Mouse (Mus musculus): ENCODE data around the gene Syndig1. TPM values are rescaled to one million over a fixed set of nuclear protein-coding genes. Genes with fewer than 3 reads are reported as not detected.

Gene Syndig1
- polyA plus RNA-seq, 1 experiment from 2014 or later, result 9.0 TPM

DNA sequence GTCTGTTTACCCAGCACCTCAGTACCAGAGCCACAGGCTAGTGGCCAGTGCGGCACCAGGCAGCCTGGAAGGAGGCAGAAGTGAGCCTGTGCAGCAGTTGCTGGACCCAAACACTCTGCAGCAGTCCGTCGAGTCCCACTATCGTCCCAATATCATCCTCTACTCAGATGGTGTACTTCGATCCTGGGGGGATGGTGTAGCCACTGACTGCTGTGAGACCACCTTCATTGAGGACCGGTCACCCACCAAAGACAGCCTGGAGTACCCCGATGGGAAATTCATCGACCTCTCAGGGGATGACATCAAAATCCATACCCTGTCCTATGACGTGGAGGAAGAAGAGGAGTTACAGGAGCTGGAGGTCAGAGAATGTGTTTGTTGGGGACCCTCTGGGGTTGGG lies 70.6 kb downstream of the Syndig1 start:
- Histone ChIP-seq H3K4me3 (ENCODE audit: low read depth, low read length) (no peak overlapping the region), H3K36me3 (ENCODE audit: control insufficient read depth, insufficient read depth, low read length) (no peaks in the 10 kb centered on the region), H3K9ac (ENCODE audit: low read length) (no peak overlapping the region), H3K4me1 (replicated peaks; ENCODE audit: control insufficient read depth, insufficient read depth, low read length) (no peaks in the 10 kb centered on the region), H3K4me2 (ENCODE audit: low read depth, low read length, severe bottlenecking) (no peak overlapping the region), H3K27me3 (ENCODE audit: control insufficient read depth, insufficient read depth, low read length) (no peaks in the 10 kb centered on the region), H3K9me3 (ENCODE audit: control insufficient read depth, low read length) (no peaks in the 10 kb centered on the region), H3K27ac (ENCODE audit: low read depth, low read length) (no peak overlapping the region)
- ATAC-seq (replicated peaks; ENCODE audit: low FRiP score) (no peak), DNase-seq (ENCODE audit: low spot score) (no peak)
- 91% methylated on average over 9 of the region's 9 CpGs for WGBS

DNA sequence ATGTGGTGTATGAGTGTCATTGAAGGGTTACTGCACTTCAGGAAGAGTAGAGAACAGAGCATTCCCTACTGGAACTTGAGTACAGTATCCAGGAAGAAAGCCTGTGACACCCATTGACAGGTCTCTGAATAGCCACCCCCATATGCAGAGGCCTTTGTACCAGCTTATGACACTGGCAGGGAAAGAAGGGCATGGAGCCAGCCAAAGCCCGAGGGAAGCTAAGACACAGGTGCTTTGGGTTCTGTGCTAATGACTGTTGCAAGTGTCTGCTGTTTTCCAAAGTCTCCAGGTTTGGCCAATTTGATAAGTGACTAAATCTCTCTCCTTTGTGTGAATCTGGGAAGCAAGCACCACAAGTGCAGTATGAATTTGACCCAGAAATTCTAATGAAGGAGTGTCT lies 71.6 kb downstream of the Syndig1 start:
- H3K4me2 ChIP-seq (ENCODE audit: low read depth, low read length, severe bottlenecking), result no peak overlapping the region
- no peaks in the 10 kb centered on the region for H3K9me3 ChIP-seq (ENCODE audit: control insufficient read depth, low read length)
- no peak overlapping the region for H3K9ac ChIP-seq (ENCODE audit: low read length)
- H3K27ac ChIP-seq (ENCODE audit: low read depth, low read length), result no peak overlapping the region
- no peaks in the 10 kb centered on the region for H3K4me1 ChIP-seq (replicated peaks; ENCODE audit: control insufficient read depth, insufficient read depth, low read length)
- H3K4me3 ChIP-seq (ENCODE audit: low read depth, low read length), result no peak overlapping the region
- H3K27me3 ChIP-seq (ENCODE audit: control insufficient read depth, insufficient read depth, low read length), result no peaks in the 10 kb centered on the region
- DNase-seq (ENCODE audit: low spot score) (no peak), ATAC-seq (replicated peaks; ENCODE audit: low FRiP score) (no peak)
- 96% methylated on average over 1 of the region's 1 CpGs for WGBS
- H3K36me3 ChIP-seq (ENCODE audit: control insufficient read depth, insufficient read depth, low read length), result no peaks in the 10 kb centered on the region

DNA sequence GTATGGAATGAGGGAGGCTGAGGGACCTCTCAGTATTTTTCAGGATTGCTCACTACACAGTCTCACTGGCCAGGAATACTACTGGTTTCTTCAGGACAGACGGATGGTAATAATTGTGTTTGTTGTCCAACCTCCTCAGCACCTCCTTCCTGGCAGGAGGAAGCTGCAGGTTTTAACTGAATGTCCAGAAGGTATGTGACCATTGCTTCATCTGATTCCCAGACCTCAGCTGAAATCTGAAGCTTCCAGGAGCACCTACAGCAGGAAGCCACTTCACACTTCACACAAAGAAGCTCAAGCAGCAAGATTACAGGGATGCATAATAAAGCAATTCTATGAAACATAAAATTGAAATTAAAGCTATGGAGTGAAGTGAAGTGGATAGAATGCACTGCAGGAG lies 75.4 kb downstream of the Syndig1 start:
- Histone ChIP-seq H3K4me1 (replicated peaks; ENCODE audit: control insufficient read depth, insufficient read depth, low read length) (no peaks in the 10 kb centered on the region), H3K9ac (ENCODE audit: low read length) (no peak overlapping the region), H3K36me3 (ENCODE audit: control insufficient read depth, insufficient read depth, low read length) (no peaks in the 10 kb centered on the region), H3K27ac (ENCODE audit: low read depth, low read length) (no peak overlapping the region), H3K4me3 (ENCODE audit: low read depth, low read length) (no peak overlapping the region), H3K9me3 (ENCODE audit: control insufficient read depth, low read length) (no peaks in the 10 kb centered on the region), H3K27me3 (ENCODE audit: control insufficient read depth, insufficient read depth, low read length) (no peaks in the 10 kb centered on the region), H3K4me2 (ENCODE audit: low read depth, low read length, severe bottlenecking) (no peak overlapping the region)
- ATAC-seq (replicated peaks; ENCODE audit: low FRiP score) (no peak), DNase-seq (ENCODE audit: low spot score) (no peak)
- WGBS, result 83% methylated on average over 1 of the region's 1 CpGs

DNA sequence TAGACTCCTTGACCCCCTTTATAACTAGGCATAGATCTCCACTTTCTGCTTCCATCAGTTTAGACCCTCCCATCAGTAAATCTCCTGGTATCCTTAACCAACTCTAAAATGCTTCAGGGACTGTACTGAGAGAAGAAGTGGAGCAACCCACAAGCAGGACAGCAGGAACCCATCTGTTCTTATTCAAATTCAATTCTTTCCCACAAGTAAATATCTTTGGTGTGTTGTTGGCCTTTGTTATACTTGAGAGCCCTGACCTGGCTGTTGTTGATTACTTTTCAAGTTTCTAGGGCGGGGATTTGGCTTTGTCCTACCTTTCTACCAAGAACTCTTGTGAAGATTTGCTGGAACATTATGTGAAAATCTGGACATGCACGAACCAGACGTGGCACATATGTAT lies 77.7 kb downstream of the Syndig1 start:
- Histone ChIP-seq H3K27me3 (ENCODE audit: control insufficient read depth, insufficient read depth, low read length) (no peaks in the 10 kb centered on the region), H3K36me3 (ENCODE audit: control insufficient read depth, insufficient read depth, low read length) (no peaks in the 10 kb centered on the region), H3K4me2 (ENCODE audit: low read depth, low read length, severe bottlenecking) (no peak overlapping the region), H3K4me3 (ENCODE audit: low read depth, low read length) (no peak overlapping the region), H3K27ac (ENCODE audit: low read depth, low read length) (no peak overlapping the region), H3K4me1 (replicated peaks; ENCODE audit: control insufficient read depth, insufficient read depth, low read length) (no peaks in the 10 kb centered on the region), H3K9me3 (ENCODE audit: control insufficient read depth, low read length) (no peaks in the 10 kb centered on the region), H3K9ac (ENCODE audit: low read length) (no peak overlapping the region)
- WGBS, result 80% methylated on average over 3 of the region's 3 CpGs
- ATAC-seq (replicated peaks; ENCODE audit: low FRiP score) (no peak), DNase-seq (ENCODE audit: low spot score) (no peak)

DNA sequence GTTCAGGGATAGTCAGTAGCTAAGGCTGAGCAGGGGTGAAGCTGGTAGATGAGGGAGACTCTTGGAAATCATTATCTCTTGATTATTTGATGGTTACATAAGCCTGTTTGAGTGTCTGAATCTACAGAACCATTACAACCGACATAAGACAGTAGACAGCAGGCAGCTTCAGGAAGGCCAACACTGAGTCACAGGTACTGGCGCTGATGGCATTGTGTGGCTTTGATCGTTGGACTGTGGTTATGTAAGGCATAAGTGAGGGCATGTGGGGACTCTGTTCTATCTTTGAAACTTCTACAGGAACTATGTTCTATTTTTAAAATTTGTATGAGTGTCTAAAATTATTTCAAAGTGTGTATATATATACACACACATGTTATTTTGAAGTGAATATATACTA lies 88.2 kb downstream of the Syndig1 start:
- 94% methylated on average over 3 of the region's 3 CpGs for WGBS

DNA sequence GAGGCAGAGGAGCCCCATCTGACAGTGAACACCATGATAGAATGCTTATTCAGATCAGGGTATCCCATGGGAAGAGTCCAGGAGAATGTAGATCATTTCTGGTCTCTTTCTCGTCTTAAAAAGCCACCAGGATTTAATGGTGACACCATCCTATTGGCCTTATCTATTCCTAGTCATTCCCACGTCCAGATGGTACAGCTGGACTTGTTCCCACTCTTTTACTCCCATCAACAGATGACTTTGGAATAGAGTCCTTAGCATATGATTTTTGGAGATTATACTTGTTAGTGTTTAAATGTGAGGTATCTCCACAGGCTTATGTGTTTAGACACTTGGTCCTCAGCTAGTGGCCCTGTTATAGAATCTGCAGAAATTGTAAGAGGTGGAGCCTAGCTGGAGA lies 94.5 kb downstream of the Syndig1 start:
- DNase-seq (ENCODE audit: low spot score) (no peak), ATAC-seq (replicated peaks; ENCODE audit: low FRiP score) (no peak)
- Histone ChIP-seq H3K4me1 (replicated peaks; ENCODE audit: control insufficient read depth, insufficient read depth, low read length) (no peaks in the 10 kb centered on the region), H3K9me3 (ENCODE audit: control insufficient read depth, low read length) (no peaks in the 10 kb centered on the region), H3K27ac (ENCODE audit: low read depth, low read length) (no peak overlapping the region), H3K9ac (ENCODE audit: low read length) (no peak overlapping the region), H3K4me3 (ENCODE audit: low read depth, low read length) (no peak overlapping the region), H3K27me3 (ENCODE audit: control insufficient read depth, insufficient read depth, low read length) (no peaks in the 10 kb centered on the region), H3K36me3 (ENCODE audit: control insufficient read depth, insufficient read depth, low read length) (no peaks in the 10 kb centered on the region), H3K4me2 (ENCODE audit: low read depth, low read length, severe bottlenecking) (no peak overlapping the region)
- WGBS, result 71% methylated on average over 2 of the region's 2 CpGs

More for the DNA sequence above, 88.2 kb downstream of the Syndig1 start:
- DNase-seq (ENCODE audit: low spot score), result no peak
- Histone ChIP-seq H3K36me3 (ENCODE audit: control insufficient read depth, insufficient read depth, low read length) (no peaks in the 10 kb centered on the region), H3K9ac (ENCODE audit: low read length) (no peak overlapping the region), H3K9me3 (ENCODE audit: control insufficient read depth, low read length) (no peaks in the 10 kb centered on the region), H3K4me2 (ENCODE audit: low read depth, low read length, severe bottlenecking) (no peak overlapping the region), H3K4me1 (replicated peaks; ENCODE audit: control insufficient read depth, insufficient read depth, low read length) (no peaks in the 10 kb centered on the region), H3K27me3 (ENCODE audit: control insufficient read depth, insufficient read depth, low read length) (no peaks in the 10 kb centered on the region), H3K27ac (ENCODE audit: low read depth, low read length) (no peak overlapping the region), H3K4me3 (ENCODE audit: low read depth, low read length) (no peak overlapping the region)
- ATAC-seq (replicated peaks; ENCODE audit: low FRiP score), result no peak

DNA sequence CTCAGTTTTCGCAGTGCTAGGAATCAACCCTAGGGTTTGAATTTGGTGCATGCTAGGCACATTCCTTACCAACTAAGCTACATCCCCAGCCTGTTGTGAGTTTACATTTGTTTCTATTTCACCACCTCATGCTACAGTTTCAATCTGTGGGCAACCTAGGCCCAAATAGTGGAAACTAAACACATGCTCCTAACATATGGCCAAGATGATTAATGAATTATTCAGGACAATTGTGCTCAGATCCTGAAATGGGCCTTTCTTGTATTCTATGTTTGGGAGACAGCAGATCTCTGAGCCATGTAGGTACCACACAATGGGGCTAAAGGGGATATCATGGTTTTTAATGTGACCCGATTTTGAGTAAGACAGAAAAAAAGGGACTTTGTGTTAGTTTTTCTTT lies 96.9 kb downstream of the Syndig1 start:
- no peaks in the 10 kb centered on the region for H3K36me3 ChIP-seq (ENCODE audit: control insufficient read depth, insufficient read depth, low read length)
- H3K4me2 ChIP-seq (ENCODE audit: low read depth, low read length, severe bottlenecking), result no peak overlapping the region
- no peak for ATAC-seq (replicated peaks; ENCODE audit: low FRiP score)
- no peak overlapping the region for H3K4me3 ChIP-seq (ENCODE audit: low read depth, low read length)
- H3K27me3 ChIP-seq (ENCODE audit: control insufficient read depth, insufficient read depth, low read length), result no peaks in the 10 kb centered on the region
- DNase-seq (ENCODE audit: low spot score), result no peak
- no peaks in the 10 kb centered on the region for H3K9me3 ChIP-seq (ENCODE audit: control insufficient read depth, low read length)
- H3K9ac ChIP-seq (ENCODE audit: low read length), result no peak overlapping the region
- H3K4me1 ChIP-seq (replicated peaks; ENCODE audit: control insufficient read depth, insufficient read depth, low read length), result no peaks in the 10 kb centered on the region
- WGBS, result 82% methylated on average over 2 of the region's 2 CpGs
- H3K27ac ChIP-seq (ENCODE audit: low read depth, low read length), result no peak overlapping the region

DNA sequence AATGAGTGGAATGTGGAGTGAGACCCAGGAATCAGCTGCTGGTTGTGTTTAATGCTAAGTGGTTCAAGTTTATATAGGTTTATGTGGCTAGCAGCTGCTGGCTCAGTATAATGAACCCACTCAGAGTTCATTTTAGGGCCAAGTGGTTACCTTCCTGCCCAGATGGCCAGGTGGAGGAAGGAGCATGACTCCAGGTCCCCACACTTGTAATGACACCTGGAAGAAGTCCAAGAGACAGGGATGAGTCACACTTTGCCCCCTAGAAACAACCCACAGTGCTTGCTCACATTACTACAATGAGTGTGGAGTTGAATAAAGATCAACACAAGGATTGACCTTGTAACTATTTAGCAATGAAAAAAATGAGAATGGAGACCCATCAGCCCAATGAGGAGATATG lies 98.0 kb downstream of the Syndig1 start:
- ATAC-seq (replicated peaks; ENCODE audit: low FRiP score) (no peak), DNase-seq (ENCODE audit: low spot score) (no peak)
- Histone ChIP-seq H3K9ac (ENCODE audit: low read length) (no peak overlapping the region), H3K36me3 (ENCODE audit: control insufficient read depth, insufficient read depth, low read length) (no peaks in the 10 kb centered on the region), H3K4me2 (ENCODE audit: low read depth, low read length, severe bottlenecking) (no peak overlapping the region), H3K27ac (ENCODE audit: low read depth, low read length) (no peak overlapping the region), H3K9me3 (ENCODE audit: control insufficient read depth, low read length) (no peaks in the 10 kb centered on the region), H3K4me3 (ENCODE audit: low read depth, low read length) (no peak overlapping the region), H3K27me3 (ENCODE audit: control insufficient read depth, insufficient read depth, low read length) (no peaks in the 10 kb centered on the region), H3K4me1 (replicated peaks; ENCODE audit: control insufficient read depth, insufficient read depth, low read length) (no peaks in the 10 kb centered on the region)

DNA sequence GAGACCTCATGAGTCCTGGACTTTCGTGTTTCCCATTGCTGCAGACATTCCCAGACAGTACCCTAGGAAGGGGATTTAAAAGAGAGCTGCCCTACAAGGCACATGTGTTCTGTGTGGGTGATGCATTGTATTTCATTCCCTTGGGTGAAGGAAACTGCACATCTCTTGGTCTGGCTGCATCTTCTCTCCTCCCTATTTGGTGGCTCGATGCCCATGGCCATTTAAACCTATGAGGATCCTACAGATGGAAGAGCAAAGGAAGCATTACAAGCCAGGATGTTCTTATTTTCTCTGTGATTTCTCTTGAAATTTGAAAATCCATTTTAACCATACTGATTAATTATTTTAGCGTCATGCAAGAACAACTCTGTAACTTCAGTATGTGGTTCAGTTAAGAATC lies 98.5 kb downstream of the Syndig1 start:
- Histone ChIP-seq H3K4me3 (ENCODE audit: low read depth, low read length) (no peak overlapping the region), H3K27me3 (ENCODE audit: control insufficient read depth, insufficient read depth, low read length) (no peaks in the 10 kb centered on the region), H3K27ac (ENCODE audit: low read depth, low read length) (no peak overlapping the region), H3K4me2 (ENCODE audit: low read depth, low read length, severe bottlenecking) (no peak overlapping the region), H3K9me3 (ENCODE audit: control insufficient read depth, low read length) (no peaks in the 10 kb centered on the region), H3K9ac (ENCODE audit: low read length) (no peak overlapping the region), H3K4me1 (replicated peaks; ENCODE audit: control insufficient read depth, insufficient read depth, low read length) (no peaks in the 10 kb centered on the region), H3K36me3 (ENCODE audit: control insufficient read depth, insufficient read depth, low read length) (no peaks in the 10 kb centered on the region)
- DNase-seq (ENCODE audit: low spot score) (no peak), ATAC-seq (replicated peaks; ENCODE audit: low FRiP score) (no peak)
- 91% methylated on average over 3 of the region's 3 CpGs for WGBS
